In the genomic region with DNA sequence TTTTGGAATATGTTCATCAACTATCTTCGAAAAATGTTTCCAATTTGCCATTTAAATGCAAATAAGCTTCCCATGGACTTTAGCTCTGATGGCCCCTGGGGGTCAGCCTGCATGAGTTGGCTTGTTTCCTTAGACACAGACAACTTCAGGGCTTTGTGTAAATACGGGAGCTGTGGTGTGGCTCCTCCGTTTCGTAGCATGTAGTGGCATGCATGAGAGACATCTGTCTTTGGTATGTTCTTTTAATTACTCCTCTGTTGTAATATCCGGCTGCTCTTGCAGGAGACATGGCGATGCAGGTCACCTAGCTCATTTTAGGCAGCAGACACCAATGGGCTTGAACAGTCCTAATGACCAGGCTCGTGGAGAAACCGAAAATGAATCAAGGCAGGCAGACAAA, we compare ENCODE assay signal across 1 mouse cellular context.
TF ChIP-seq lines count a peak whose summit lies in the region.

No protein-coding gene starts in this region.

TF ChIP-seq in CH12.LX, 34 proteins besides CTCF, POLR2A, EP300 and RAD21 (continued from another document):
- TF ChIP-seq MXI1 (IDR thresholded peaks at IDR 0.05; ENCODE audit: low read depth, low read length) (no peak), TCF12 (IDR thresholded peaks at IDR 0.05; ENCODE audit: low read depth, low read length) (no peak), GABPA (IDR thresholded peaks at IDR 0.05; ENCODE audit: insufficient replicate concordance, low read depth, low read length) (no peak), MYC (IDR thresholded peaks at IDR 0.05; ENCODE audit: low read depth, low read length) (no peak)
